Mouse (Mus musculus) megakaryocyte, embryonic 14.5 days (primary cell): ENCODE results near the gene Dph1.
"Not testable (repeated sequence)": the region's sequence is repeated elsewhere in the genome, so short reads cannot be mapped to it uniquely, and the experiment has no call there.

ENCODE experiments used
- FLI1 ChIP-seq: IDR thresholded peaks from 2 replicates; pipeline ENCODE4 v1.6.1; 2012; ENCODE audit warnings: low read length, inconsistent platforms, mixed read lengths
- GATA1 ChIP-seq: IDR thresholded peaks from 3 replicates; pipeline ENCODE4 v1.6.1; 2012; ENCODE audit warnings: mixed read lengths, low read length, inconsistent platforms, borderline replicate concordance

DNA sequence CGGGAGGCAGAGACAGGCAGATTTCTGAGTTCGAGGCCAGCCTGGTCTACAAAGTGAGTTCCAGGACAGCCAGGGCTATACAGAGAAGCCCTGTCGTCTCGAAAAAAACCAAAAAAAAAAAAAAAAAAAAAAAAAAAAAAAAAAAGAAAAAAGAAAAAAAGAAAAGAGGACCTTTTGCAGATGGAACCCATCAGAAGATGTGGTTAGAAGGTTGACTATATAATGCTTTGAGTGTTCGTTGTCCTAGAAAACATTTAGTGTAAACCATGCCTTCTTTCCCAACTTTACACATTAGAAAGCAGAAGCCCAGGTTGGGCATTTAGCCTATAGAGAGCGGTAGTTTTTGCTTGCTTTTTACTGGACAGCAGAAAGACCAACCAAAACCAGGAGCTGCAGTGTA is 16.5 kb downstream of the Dph1 start:
- not testable (repeated sequence) for TF ChIP-seq GATA1, FLI1
